Mouse (Mus musculus) ES-Bruce4 (cell line): ENCODE measurements around the gene Gys2. TPM values are rescaled to one million over a fixed set of nuclear protein-coding genes. Genes with fewer than 3 reads are reported as not detected.

ENCODE experiments used
- H3K27ac ChIP-seq: 2 replicates; pipeline ENCODE4 v1.5.1; 2012; ENCODE audit warnings: low read length, inconsistent platforms; ENCODE audit not compliant: insufficient read depth
- H3K27me3 ChIP-seq: 2 replicates; pipeline ENCODE4 v1.6.1; 2012; ENCODE audit warnings: mild to moderate bottlenecking, low read length, inconsistent platforms; ENCODE audit not compliant: control insufficient read depth, poor library complexity, insufficient read depth, severe bottlenecking
- H3K36me3 ChIP-seq: 2 replicates; pipeline ENCODE4 v1.6.1; 2012; ENCODE audit warnings: inconsistent platforms, mild to moderate bottlenecking, low read length, moderate library complexity; ENCODE audit not compliant: control insufficient read depth, poor library complexity, insufficient read depth, severe bottlenecking
- H3K4me1 ChIP-seq: one replicate; pipeline ENCODE4 v1.8.1; 2011; ENCODE audit warnings: low read length; ENCODE audit not compliant: control insufficient read depth, insufficient read depth
- H3K4me3 ChIP-seq: 2 replicates; pipeline ENCODE4 v1.5.1; 2011; ENCODE audit warnings: low read depth, mild to moderate bottlenecking, low read length
- H3K9ac ChIP-seq: 2 replicates; pipeline ENCODE4 v1.6.1; 2012; ENCODE audit warnings: low read depth, mild to moderate bottlenecking, inconsistent platforms; ENCODE audit not compliant: poor library complexity, severe bottlenecking
- H3K9me3 ChIP-seq: replicated peaks from 2 replicates; pipeline ENCODE4 v1.6.1; 2012; ENCODE audit warnings: mild to moderate bottlenecking, low read length, inconsistent platforms; ENCODE audit not compliant: control insufficient read depth, poor library complexity, insufficient read depth, severe bottlenecking
- CTCF ChIP-seq: IDR thresholded peaks from one replicate; pipeline ENCODE4 v1.8.1; 2011; ENCODE audit warnings: low read depth, low read length
- EP300 ChIP-seq: IDR thresholded peaks from 2 replicates; pipeline ENCODE4 v1.6.1; 2011; ENCODE audit warnings: low read depth, low read length; ENCODE audit not compliant: insufficient read depth
- POLR2A ChIP-seq: IDR thresholded peaks from one replicate; pipeline ENCODE4 v1.8.1; 2011; ENCODE audit warnings: low read length; ENCODE audit not compliant: insufficient read depth
- polyA plus RNA-seq: library from polyadenylated mRNA; stranded (reverse); fragments of >200 nt; gene quantifications from 2 replicates; pipeline ENCODE4 v1.2.4, GENCODE M21; 2011; ENCODE audit warnings: low read depth; ENCODE audit not compliant: missing spikeins, insufficient read depth, insufficient read length

Gene Gys2
- polyA plus RNA-seq, 1 experiment = not detected

- H3K36me3 ChIP-seq = no peaks in the 10 kb centered on the region
- H3K9me3 ChIP-seq = no peaks in the 10 kb centered on the region
- no peak overlapping the region for H3K9ac ChIP-seq
- TF ChIP-seq CTCF = no peak
- no peak for TF ChIP-seq EP300
- no peak for TF ChIP-seq POLR2A
- no peaks in the 10 kb centered on the region for H3K27me3 ChIP-seq
- no peak overlapping the region for H3K27ac ChIP-seq
- no peaks in the 10 kb centered on the region for H3K4me1 ChIP-seq
- no peak overlapping the region for H3K4me3 ChIP-seq
Observed at GRCm38 (mm10) chr6:142411140-142411539, 61.8 kb downstream of the Gys2 start.

GRCm38 (mm10) chr6:142395756-142396155, 77.2 kb downstream of the Gys2 start:
- Histone ChIP-seq H3K27ac (no peak overlapping the region), H3K9me3 (no peaks in the 10 kb centered on the region), H3K27me3 (no peaks in the 10 kb centered on the region), H3K4me1 (no peaks in the 10 kb centered on the region), H3K9ac (no peak overlapping the region), H3K36me3 (peaks cover 34% of the 10 kb centered on the region), H3K4me3 (no peak overlapping the region)
- TF ChIP-seq CTCF (no peak), EP300 (no peak)

- no peak overlapping the region for H3K9ac ChIP-seq
- H3K4me3 ChIP-seq = no peak overlapping the region
- no peaks in the 10 kb centered on the region for H3K27me3 ChIP-seq
- H3K36me3 ChIP-seq = peaks cover 31% of the 10 kb centered on the region
- no peak overlapping the region for H3K27ac ChIP-seq
- H3K9me3 ChIP-seq = no peaks in the 10 kb centered on the region
- H3K4me1 ChIP-seq = no peaks in the 10 kb centered on the region
- TF ChIP-seq EP300 = no peak
- no peak for TF ChIP-seq POLR2A
- TF ChIP-seq CTCF = no peak
Observed at GRCm38 (mm10) chr6:142394669-142395068, 78.2 kb downstream of the Gys2 start.

GRCm38 (mm10) chr6:142392312-142392711, 80.6 kb downstream of the Gys2 start:
- H3K27me3 ChIP-seq = no peaks in the 10 kb centered on the region
- no peak overlapping the region for H3K4me3 ChIP-seq
- TF ChIP-seq CTCF (no peak), EP300 (no peak), POLR2A (no peak)
- no peaks in the 10 kb centered on the region for H3K4me1 ChIP-seq
- peaks cover 31% of the 10 kb centered on the region for H3K36me3 ChIP-seq
- no peak overlapping the region for H3K9ac ChIP-seq
- no peak overlapping the region for H3K27ac ChIP-seq
- no peaks in the 10 kb centered on the region for H3K9me3 ChIP-seq

- Histone ChIP-seq H3K36me3 (peaks cover 11% of the 10 kb centered on the region; the same call in 1 of the 2 replicates), H3K27me3 (no peaks in the 10 kb centered on the region), H3K9ac (no peak overlapping the region), H3K4me3 (no peak overlapping the region), H3K9me3 (no peaks in the 10 kb centered on the region), H3K4me1 (no peaks in the 10 kb centered on the region), H3K27ac (no peak overlapping the region)
- TF ChIP-seq CTCF = no peak
- TF ChIP-seq POLR2A = no peak
- TF ChIP-seq EP300 = no peak
Observed at GRCm38 (mm10) chr6:142389101-142389500, 83.8 kb downstream of the Gys2 start.

- peaks cover 3% of the 10 kb centered on the region; the same call in 1 of the 2 replicates for H3K36me3 ChIP-seq
- H3K4me3 ChIP-seq = peak overlapping the region; percentile 88
- no peak for TF ChIP-seq CTCF
- TF ChIP-seq POLR2A = no peak
- TF ChIP-seq EP300 = no peak
- no peaks in the 10 kb centered on the region for H3K9me3 ChIP-seq
- no peaks in the 10 kb centered on the region for H3K27me3 ChIP-seq
- H3K4me1 ChIP-seq = no peaks in the 10 kb centered on the region
- H3K9ac ChIP-seq = peak overlapping the region; percentile 91
- no peak overlapping the region for H3K27ac ChIP-seq
Observed at GRCm38 (mm10) chr6:142387755-142388271, 85.1 kb downstream of the Gys2 start.
